Mouse (Mus musculus) A20 (cell line): ENCODE results near the gene Zdhhc14.

Source experiments
- DNase-seq: peaks from one replicate; pipeline ENCODE4 v3.0.0-alpha.2; 2011; ENCODE audit warnings: low read depth, low spot score

The Zdhhc14 gene

DNA sequence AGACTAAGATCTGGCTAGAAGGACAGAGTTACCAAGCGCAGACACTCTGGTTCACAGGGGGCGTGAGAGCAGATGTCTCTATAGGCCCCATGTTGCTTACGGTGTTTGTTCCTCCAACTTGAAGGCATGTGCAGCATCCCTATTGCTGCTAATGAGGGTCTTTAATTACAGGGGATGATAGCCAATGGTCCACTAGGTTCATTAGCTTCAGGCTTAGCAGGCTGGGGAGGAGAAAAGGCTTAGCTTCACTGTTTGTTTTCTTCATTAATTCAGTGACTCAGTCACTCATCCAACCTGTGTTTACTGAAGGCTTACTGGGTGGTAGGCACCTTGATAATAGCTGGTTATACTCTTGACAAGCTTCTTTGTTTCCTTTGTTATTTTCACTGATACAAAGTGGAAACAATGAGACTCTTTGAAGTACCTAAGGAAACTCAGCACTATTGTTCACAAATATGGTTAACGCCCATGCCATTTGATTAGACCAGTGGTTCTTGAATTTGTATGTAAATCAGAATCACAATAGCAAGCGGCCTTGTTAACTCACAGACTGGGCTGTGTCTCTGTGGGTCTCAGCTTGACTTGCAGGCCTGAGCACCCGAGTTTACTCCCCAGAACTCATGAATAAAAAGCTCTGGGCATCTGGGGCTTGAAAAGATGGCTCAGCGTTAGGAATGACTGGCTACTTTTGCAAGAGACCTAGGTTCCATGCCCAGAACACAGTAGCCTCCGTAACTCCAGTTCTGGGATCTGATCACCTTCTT lies 168.1 kb downstream of the Zdhhc14 start:
- DNase-seq = no peak

GRCm38 (mm10) chr17:5666652-5667051 lies 174.3 kb downstream of the Zdhhc14 start:
- DNase-seq = no peak

DNA sequence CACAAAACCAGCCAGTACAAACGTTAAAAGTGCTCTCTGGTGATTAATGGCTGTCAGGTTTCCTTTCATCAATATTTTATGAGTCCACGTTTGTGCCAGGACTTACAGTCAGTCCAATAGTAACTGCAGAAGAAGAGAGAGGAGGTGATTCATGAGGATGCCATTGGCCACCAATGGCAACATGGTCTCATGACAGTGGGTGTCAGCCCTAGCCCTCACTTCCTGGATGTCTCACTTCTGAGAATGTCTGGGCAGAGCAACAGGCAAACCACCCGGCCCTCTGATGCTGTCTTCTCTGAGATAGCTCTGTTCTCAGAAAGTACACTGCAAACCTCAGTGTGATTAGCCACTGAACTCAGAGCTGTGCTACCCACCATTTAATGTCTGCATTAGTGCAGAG lies 176.1 kb downstream of the Zdhhc14 start:
- no peak for DNase-seq

DNA sequence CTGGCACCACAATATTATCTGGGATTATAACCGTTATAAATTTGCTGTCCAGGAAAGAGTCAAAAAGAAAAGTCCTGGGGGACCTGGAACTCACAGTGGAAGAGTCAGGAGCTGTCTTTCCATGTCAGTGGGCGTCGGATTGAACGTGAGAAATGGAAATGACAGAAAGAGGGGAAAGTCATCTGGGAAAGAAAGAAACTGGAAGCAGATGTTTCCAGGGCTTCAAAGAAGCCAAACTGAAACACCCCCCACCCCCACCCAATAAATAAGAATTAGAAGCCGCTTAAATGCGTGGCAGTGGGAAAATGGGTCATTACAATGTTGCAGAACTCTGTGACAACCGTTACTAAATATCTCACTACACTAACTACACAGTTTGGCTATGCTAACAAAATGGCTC lies 176.6 kb downstream of the Zdhhc14 start:
- DNase-seq = no peak

- no peak for DNase-seq
Observed at GRCm38 (mm10) chr17:5675951-5676350, 183.6 kb downstream of the Zdhhc14 start.

DNA sequence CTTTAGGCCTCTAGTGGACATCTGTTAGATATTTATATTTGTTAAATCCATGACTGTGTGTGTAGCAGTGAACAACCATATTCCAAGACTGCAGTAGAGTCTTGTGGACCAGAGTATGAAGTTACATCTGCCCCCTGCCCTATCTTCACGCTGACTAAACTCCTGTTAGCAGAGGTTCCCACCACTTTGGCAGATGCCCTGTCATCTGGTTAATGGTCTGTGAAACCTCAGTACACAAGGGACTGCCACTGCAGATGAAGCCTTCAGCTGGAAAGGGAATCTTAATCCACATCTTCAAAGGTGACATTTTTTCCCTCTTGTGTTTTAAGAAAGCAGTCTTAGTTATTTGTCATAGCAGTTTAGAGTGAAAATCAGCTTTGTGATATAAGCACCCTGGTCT lies 187.0 kb downstream of the Zdhhc14 start:
- DNase-seq = no peak

- no peak for DNase-seq
Observed at GRCm38 (mm10) chr17:5685324-5685723, 193.0 kb downstream of the Zdhhc14 start.

GRCm38 (mm10) chr17:5687810-5688209 lies 195.5 kb downstream of the Zdhhc14 start:
- no peak for DNase-seq

GRCm38 (mm10) chr17:5688222-5688621 lies 195.9 kb downstream of the Zdhhc14 start:
- DNase-seq = no peak

GRCm38 (mm10) chr17:5688669-5689068 lies 196.3 kb downstream of the Zdhhc14 start:
- no peak for DNase-seq

DNA sequence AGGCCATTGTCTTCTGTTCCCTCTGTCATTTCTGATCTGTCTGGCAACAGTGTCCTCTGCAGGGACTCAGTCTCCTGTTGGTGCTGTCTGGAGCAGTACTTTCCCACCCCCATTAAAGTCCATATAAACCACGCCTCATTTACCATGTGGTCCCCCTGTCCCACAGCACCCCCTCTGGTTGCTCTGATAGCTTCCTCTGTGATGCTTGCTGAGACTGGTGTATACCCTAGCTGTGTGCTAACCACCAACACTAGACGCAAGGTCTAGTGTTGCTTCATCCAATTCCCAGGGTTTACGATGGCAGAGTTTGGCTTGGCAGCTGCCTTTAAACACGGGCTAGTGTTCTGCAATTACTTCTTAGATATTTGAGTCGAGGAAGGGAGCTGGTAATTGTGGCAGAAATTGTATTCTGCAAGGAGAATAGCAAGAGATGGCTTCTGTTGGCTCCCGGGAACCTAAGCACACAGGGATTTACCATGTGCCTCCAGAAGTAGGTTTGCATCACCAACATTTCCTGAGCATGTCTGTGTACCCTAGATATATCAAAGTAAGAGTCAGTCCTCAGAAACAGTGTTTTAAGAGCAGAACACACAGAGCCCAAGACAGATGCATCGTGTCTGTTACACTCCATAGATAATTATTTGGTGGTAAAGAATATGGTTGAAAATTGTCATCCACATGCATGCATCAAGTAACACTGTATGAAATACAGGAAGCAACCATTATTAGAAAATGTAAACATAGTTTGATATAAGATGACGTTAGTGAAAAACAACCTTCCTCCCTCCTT lies 198.6 kb downstream of the Zdhhc14 start:
- DNase-seq = peak; percentile 22

GRCm38 (mm10) chr17:5692661-5693060 lies 200.3 kb downstream of the Zdhhc14 start:
- DNase-seq = no peak

- no peak for DNase-seq
Observed at GRCm38 (mm10) chr17:5693256-5693655, 200.9 kb downstream of the Zdhhc14 start.

GRCm38 (mm10) chr17:5698447-5699096 lies 206.2 kb downstream of the Zdhhc14 start:
- DNase-seq = no peak

GRCm38 (mm10) chr17:5710320-5711104 lies 218.2 kb downstream of the Zdhhc14 start:
- DNase-seq = no peak

- no peak for DNase-seq
Observed at GRCm38 (mm10) chr17:5711861-5712260, 219.5 kb downstream of the Zdhhc14 start.

DNA sequence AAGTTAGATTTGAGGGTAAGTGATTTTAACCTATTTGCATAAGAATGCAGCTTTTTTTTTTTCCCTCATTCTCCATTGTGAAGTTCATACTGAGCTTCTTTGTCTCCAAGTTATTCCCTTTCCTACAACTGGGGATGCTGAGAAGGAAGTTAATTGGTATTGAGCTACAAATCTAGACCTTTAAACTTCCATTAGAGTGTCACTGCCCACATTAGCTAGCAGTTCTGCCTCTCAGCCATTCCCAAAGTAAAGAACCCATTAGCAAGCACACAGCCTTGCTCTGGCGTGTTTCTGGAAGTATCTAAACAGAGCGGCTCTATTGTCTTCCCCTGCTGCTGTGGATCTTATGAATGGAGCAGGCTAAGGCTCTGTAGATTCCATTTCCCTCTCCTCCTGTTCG lies 220.8 kb downstream of the Zdhhc14 start:
- no peak for DNase-seq

DNA sequence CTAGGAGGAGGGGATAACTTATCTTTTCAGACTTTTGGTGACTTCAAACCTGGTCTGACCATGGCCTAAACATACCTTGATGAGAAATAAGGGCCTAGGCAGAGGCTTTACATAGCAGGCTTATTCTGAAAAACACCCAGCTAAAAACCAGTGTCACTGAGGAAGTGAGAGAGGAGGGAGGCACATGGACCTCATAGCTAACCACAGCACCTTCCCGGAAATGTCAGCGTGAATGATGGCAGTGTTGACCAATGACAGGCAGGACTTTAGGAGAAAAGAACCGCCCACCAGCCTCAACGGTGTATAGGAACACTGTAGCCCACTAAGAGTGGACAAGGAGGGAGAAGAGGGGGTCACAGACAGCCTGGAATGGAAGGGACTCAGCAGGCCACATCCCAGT lies 224.6 kb downstream of the Zdhhc14 start:
- peak; percentile 30 for DNase-seq

DNA sequence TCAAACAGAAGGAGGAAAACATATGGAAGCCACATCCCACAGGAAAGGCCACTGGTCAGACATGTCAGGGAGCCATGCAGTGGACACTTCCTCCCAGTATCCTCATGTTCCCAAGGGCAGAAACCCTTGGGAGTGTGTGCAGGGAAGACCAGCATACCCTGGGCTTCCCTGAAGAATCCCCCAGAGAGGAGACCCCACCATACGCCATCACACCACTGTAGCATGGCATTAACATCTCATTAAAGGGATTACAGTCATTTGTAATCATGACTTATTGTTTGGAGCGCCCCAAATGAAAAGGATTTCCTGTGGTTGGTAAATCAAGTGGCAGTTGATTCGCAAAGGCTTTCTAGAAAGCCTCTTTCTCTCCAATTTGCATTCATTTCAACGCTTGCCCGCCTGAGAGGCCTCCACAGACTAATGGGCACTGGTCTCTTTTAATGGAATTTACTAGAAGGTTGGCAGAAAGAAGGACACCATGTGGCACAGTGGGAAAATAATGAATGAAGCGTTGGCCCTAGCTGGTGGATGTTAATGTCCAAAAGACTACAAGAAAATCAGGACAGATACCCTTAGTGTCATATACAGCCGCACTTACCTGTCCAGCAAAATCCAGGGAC lies 226.5 kb downstream of the Zdhhc14 start:
- DNase-seq = no peak

- DNase-seq = no peak
Observed at GRCm38 (mm10) chr17:5722802-5723201, 230.4 kb downstream of the Zdhhc14 start.

DNA sequence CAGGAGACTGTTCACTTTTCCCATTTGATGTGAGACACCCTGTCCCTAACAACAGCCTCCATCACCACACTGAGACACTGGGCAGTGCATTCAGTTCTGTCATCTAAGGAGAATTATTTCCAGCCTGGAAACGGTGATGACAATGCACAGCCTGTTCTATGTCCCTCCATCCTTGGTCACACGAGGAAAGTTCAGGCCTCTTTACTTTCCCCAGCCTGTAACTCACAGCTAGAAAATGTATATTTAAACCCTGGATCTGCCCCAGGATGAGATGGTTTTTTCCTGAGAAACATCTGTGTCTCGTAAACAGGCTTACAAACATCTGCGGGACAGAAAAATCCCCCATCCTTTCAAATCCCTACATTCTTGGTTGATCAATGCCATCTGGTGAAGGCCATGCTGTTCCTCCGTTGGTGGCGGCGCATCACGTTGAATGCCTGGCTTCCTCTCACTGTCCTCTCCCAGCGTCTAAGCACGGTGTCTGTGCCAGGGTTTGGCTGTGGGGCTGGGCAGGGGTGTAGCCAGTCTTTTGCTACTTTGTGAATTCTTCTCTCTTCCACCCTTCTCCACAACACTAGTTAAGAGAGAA lies 231.3 kb downstream of the Zdhhc14 start:
- DNase-seq = no peak
